Mouse (Mus musculus) MEL (cell line): Measurements from ENCODE around the gene Gpr143.

ENCODE experiments used
- BHLHE40 ChIP-seq: IDR thresholded peaks from 2 replicates; pipeline ENCODE4 v1.6.1; 2012; ENCODE audit warnings: low read depth, mild to moderate bottlenecking, inconsistent platforms, low read length, improper control_type of control experiment, borderline replicate concordance
- CTCF ChIP-seq, 3 experiments: IDR thresholded peaks in 2 of 3; conservative IDR thresholded peaks in 1 of 3; 2 replicates each; pipeline ENCODE4 v1.5.1; 2011 to 2012; ENCODE audit warnings: low read length in 3 of 3, low read depth in 2 of 3, mild to moderate bottlenecking in 2 of 3, improper control_type of control experiment in 1 of 3, inconsistent platforms in 1 of 3, mixed read lengths in 1 of 3, moderate library complexity in 1 of 3; ENCODE audit not compliant: control insufficient read depth in 1 of 3, insufficient read depth in 1 of 3, poor library complexity in 1 of 3, severe bottlenecking in 1 of 3
- E2F4 ChIP-seq: IDR thresholded peaks from 2 replicates; pipeline ENCODE4 v1.6.1; 2011; ENCODE audit warnings: low read depth, low read length, improper control_type of control experiment, borderline replicate concordance
- EP300 ChIP-seq, 2 experiments: IDR thresholded peaks; 2 replicates each; pipeline ENCODE4 v1.6.1; 2011; ENCODE audit warnings: improper control_type of control experiment in 2 of 2, low read length in 2 of 2, low read depth in 1 of 2, mild to moderate bottlenecking in 1 of 2
- GATA1 ChIP-seq: IDR thresholded peaks from 2 replicates; pipeline ENCODE4 v1.6.1; 2011; ENCODE audit warnings: low read depth, low read length, improper control_type of control experiment
- JUND ChIP-seq: IDR thresholded peaks from 2 replicates; pipeline ENCODE4 v1.6.1; 2011; ENCODE audit warnings: low read depth, mild to moderate bottlenecking, improper control_type of control experiment, low read length
- MAX ChIP-seq: IDR thresholded peaks from 2 replicates; pipeline ENCODE4 v1.6.1; 2011; ENCODE audit warnings: low read length, improper control_type of control experiment
- MYB ChIP-seq: IDR thresholded peaks from 2 replicates; pipeline ENCODE4 v1.6.1; 2011; ENCODE audit warnings: mild to moderate bottlenecking, low read depth, low read length, improper control_type of control experiment
- NRF1 ChIP-seq: IDR thresholded peaks from 2 replicates; pipeline ENCODE4 v1.6.1; 2014; ENCODE audit warnings: low read depth, mild to moderate bottlenecking, inconsistent platforms, low read length, improper control_type of control experiment, moderate library complexity; ENCODE audit not compliant: poor library complexity, insufficient read depth, severe bottlenecking
- POLR2A ChIP-seq, 2 experiments: IDR thresholded peaks; 2 replicates each; pipeline ENCODE4 v1.6.1; 2011 to 2012; ENCODE audit warnings: low read length in 2 of 2, mild to moderate bottlenecking in 2 of 2, control low read depth in 1 of 2, improper control_type of control experiment in 1 of 2, low read depth in 1 of 2, moderate library complexity in 1 of 2; ENCODE audit not compliant: control insufficient read depth in 1 of 2, insufficient read depth in 1 of 2, poor library complexity in 1 of 2
- RAD21 ChIP-seq: IDR thresholded peaks from 2 replicates; pipeline ENCODE4 v1.6.1; 2011; ENCODE audit warnings: mild to moderate bottlenecking, low read depth, low read length, improper control_type of control experiment
- SMC3 ChIP-seq: IDR thresholded peaks from 2 replicates; pipeline ENCODE4 v1.6.1; 2011; ENCODE audit warnings: low read depth, low read length, improper control_type of control experiment
- TBP ChIP-seq: IDR thresholded peaks from 2 replicates; pipeline ENCODE4 v1.8.0; 2011; ENCODE audit warnings: low read depth, low read length, improper control_type of control experiment
- USF2 ChIP-seq, 2 experiments: IDR thresholded peaks; 2 replicates each; pipeline ENCODE4 v1.6.1; 2011 to 2012; ENCODE audit warnings: improper control_type of control experiment in 2 of 2, low read length in 2 of 2, borderline replicate concordance in 1 of 2, inconsistent platforms in 1 of 2, low read depth in 1 of 2, mild to moderate bottlenecking in 1 of 2; ENCODE audit not compliant: insufficient read depth in 1 of 2

GRCm38 (mm10) chrX:152764171-152764570 lies 17.6 kb upstream of the Gpr143 start:
- TF ChIP-seq CTCF (IDR thresholded peaks at IDR 0.05 in 2 of 3, conservative IDR thresholded peaks at IDR 0.05 in 1 of 3; ENCODE audit: control insufficient read depth in 1 of 3, insufficient read depth in 1 of 3, low read depth in 2 of 3, low read length in 3 of 3, poor library complexity in 1 of 3, severe bottlenecking in 1 of 3) (no peak), E2F4 (no peak), GATA1 (no peak), POLR2A (IDR thresholded peaks at IDR 0.05; ENCODE audit: control insufficient read depth in 1 of 2, insufficient read depth in 1 of 2, low read depth in 1 of 2, low read length in 2 of 2, poor library complexity in 1 of 2) (no peak), JUND (no peak), USF2 (IDR thresholded peaks at IDR 0.05; ENCODE audit: borderline replicate concordance in 1 of 2, insufficient read depth in 1 of 2, low read depth in 1 of 2, low read length in 2 of 2) (no peak), TBP (no peak), NRF1 (no peak), BHLHE40 (no peak), SMC3 (no peak), EP300 (IDR thresholded peaks at IDR 0.05; ENCODE audit: low read depth in 1 of 2, low read length in 2 of 2) (no peak), MYB (no peak), RAD21 (no peak), MAX (no peak)
